Mouse (Mus musculus): Measurements from ENCODE around the gene Art3.

- no peak for TF ChIP-seq HCFC1 (IDR thresholded peaks at IDR 0.05; ENCODE audit: borderline replicate concordance, insufficient read depth, low read length)
- no peak for TF ChIP-seq ZC3H11A (IDR thresholded peaks at IDR 0.05; ENCODE audit: borderline replicate concordance, low read depth, low read length)
- TF ChIP-seq MAFK (IDR thresholded peaks at IDR 0.05; ENCODE audit: insufficient read depth, low read depth, low read length): no peak
Observed at GRCm38 (mm10) chr5:92392542-92392941, 60.9 kb downstream of the Art3 start.
